Mouse (Mus musculus) cortical plate, adult 2 months (tissue): ENCODE results near the gene Emp1.

Experiments used
- CTCF ChIP-seq: fragments of 200-500 bp; IDR thresholded peaks from 2 replicates; pipeline ENCODE4 v1.5.1; 2011; ENCODE audit warnings: mild to moderate bottlenecking, control low read depth, low read length; ENCODE audit not compliant: insufficient read depth; ENCODE audit errors: extremely low read depth
- POLR2A ChIP-seq: fragments of 200-500 bp; IDR thresholded peaks from 2 replicates; pipeline ENCODE4 v1.6.1; 2011; ENCODE audit warnings: mild to moderate bottlenecking, low read length, control low read depth; ENCODE audit not compliant: insufficient read depth; ENCODE audit errors: extremely low read depth

DNA sequence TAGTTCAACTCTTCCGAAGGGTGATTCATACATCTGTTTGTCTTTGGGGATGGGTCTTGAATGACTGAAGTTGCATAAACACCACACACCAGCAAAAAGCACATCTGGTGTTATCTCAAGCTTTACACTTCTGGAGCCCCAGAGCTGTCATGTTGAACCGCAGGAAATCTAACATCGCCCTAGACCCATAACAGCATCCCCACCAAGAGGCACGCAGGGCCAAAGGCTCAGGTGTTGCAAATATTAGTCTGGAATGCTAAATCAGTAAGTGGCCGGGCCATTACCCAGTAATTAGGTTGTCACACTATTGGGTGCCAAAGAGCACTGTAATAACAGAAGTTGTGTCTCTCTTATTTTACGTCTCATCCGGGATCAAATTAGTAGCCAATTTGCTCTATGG lies 13.9 kb downstream of the Emp1 start:
- TF ChIP-seq CTCF, result no peak
- TF ChIP-seq POLR2A, result no peak
